Mouse (Mus musculus): ENCODE measurements around the gene Olfr878. TPM values are rescaled to one million over a fixed set of nuclear protein-coding genes. Genes with fewer than 3 reads are reported as not detected.

Gene Olfr878
- polyA plus RNA-seq (2014; fragmentation: Nextera tagmentation; extraction: Ambion mirVana), result not detected in 2 replicates

GRCm38 (mm10) chr9:37917540-37917939 is at the start of gene Olfr878:
Gene Olfr878 (plus strand): TSS chr9:37917840.
- Histone ChIP-seq H3K4me3 (ENCODE audit: low read depth, low read length) (no peak within 1 kb of the TSS), H3K27me3 (replicated peaks; ENCODE audit: control insufficient read depth, insufficient read depth, low read length) (no peaks in the 10 kb centered on the region), H3K9ac (ENCODE audit: low read depth, low read length) (no peak within 1 kb of the TSS), H3K27ac (ENCODE audit: low read depth, low read length) (no peak within 1 kb of the TSS), H3K4me1 (replicated peaks; ENCODE audit: control insufficient read depth, insufficient read depth, low read length) (no peaks in the 10 kb centered on the region), H3K36me3 (ENCODE audit: control insufficient read depth, insufficient read depth, low read length) (no peaks in the 10 kb centered on the region), H3K4me2 (no peak within 1 kb of the TSS), H3K9me3 (ENCODE audit: control insufficient read depth, low read length) (no peaks in the 10 kb centered on the region)
- DNase-seq (ENCODE audit: low spot score) (no peak), ATAC-seq (replicated peaks; ENCODE audit: low FRiP score) (no peak)
- 72% methylated on average over 2 of the region's 2 CpGs for WGBS

- no peak for DNase-seq (ENCODE audit: low spot score)
- Histone ChIP-seq H3K36me3 (ENCODE audit: control insufficient read depth, insufficient read depth, low read length) (no peaks in the 10 kb centered on the region), H3K9me3 (ENCODE audit: control insufficient read depth, low read length) (no peaks in the 10 kb centered on the region), H3K27me3 (replicated peaks; ENCODE audit: control insufficient read depth, insufficient read depth, low read length) (no peaks in the 10 kb centered on the region), H3K4me3 (ENCODE audit: low read depth, low read length) (no peak overlapping the region), H3K27ac (ENCODE audit: low read depth, low read length) (no peak overlapping the region), H3K9ac (ENCODE audit: low read depth, low read length) (no peak overlapping the region), H3K4me2 (no peak overlapping the region), H3K4me1 (replicated peaks; ENCODE audit: control insufficient read depth, insufficient read depth, low read length) (no peaks in the 10 kb centered on the region)
- 41% methylated on average over 1 of the region's 1 CpGs for WGBS
- ATAC-seq (replicated peaks; ENCODE audit: low FRiP score), result no peak
Measured at GRCm38 (mm10) chr9:37870246-37870645, 47.4 kb upstream of the Olfr878 start.

- WGBS, result 63% methylated on average over 1 of the region's 1 CpGs
- H3K4me2 ChIP-seq, result no peak overlapping the region
Measured at GRCm38 (mm10) chr9:37871097-37871496, 46.5 kb upstream of the Olfr878 start.

GRCm38 (mm10) chr9:37871536-37871935 is 46.1 kb upstream of the Olfr878 start:
- Histone ChIP-seq H3K36me3 (ENCODE audit: control insufficient read depth, insufficient read depth, low read length) (no peaks in the 10 kb centered on the region), H3K9me3 (ENCODE audit: control insufficient read depth, low read length) (no peaks in the 10 kb centered on the region), H3K4me1 (replicated peaks; ENCODE audit: control insufficient read depth, insufficient read depth, low read length) (no peaks in the 10 kb centered on the region), H3K4me3 (ENCODE audit: low read depth, low read length) (no peak overlapping the region), H3K27me3 (replicated peaks; ENCODE audit: control insufficient read depth, insufficient read depth, low read length) (no peaks in the 10 kb centered on the region), H3K9ac (ENCODE audit: low read depth, low read length) (no peak overlapping the region), H3K27ac (ENCODE audit: low read depth, low read length) (no peak overlapping the region), H3K4me2 (no peak overlapping the region)
- ATAC-seq (replicated peaks; ENCODE audit: low FRiP score), result no peak
- DNase-seq (ENCODE audit: low spot score), result no peak
- 37% methylated on average over 1 of the region's 1 CpGs for WGBS

More at GRCm38 (mm10) chr9:37871097-37871496, 46.5 kb upstream of the Olfr878 start:
- DNase-seq (ENCODE audit: low spot score) (no peak), ATAC-seq (replicated peaks; ENCODE audit: low FRiP score) (no peak)
- no peak overlapping the region for H3K4me3 ChIP-seq (ENCODE audit: low read depth, low read length)
- no peaks in the 10 kb centered on the region for H3K27me3 ChIP-seq (replicated peaks; ENCODE audit: control insufficient read depth, insufficient read depth, low read length)
- no peak overlapping the region for H3K9ac ChIP-seq (ENCODE audit: low read depth, low read length)
- no peaks in the 10 kb centered on the region for H3K36me3 ChIP-seq (ENCODE audit: control insufficient read depth, insufficient read depth, low read length)
- H3K4me1 ChIP-seq (replicated peaks; ENCODE audit: control insufficient read depth, insufficient read depth, low read length), result no peaks in the 10 kb centered on the region
- no peaks in the 10 kb centered on the region for H3K9me3 ChIP-seq (ENCODE audit: control insufficient read depth, low read length)
- no peak overlapping the region for H3K27ac ChIP-seq (ENCODE audit: low read depth, low read length)

GRCm38 (mm10) chr9:37890960-37891359 is 26.7 kb upstream of the Olfr878 start:
- Histone ChIP-seq H3K27me3 (replicated peaks; ENCODE audit: control insufficient read depth, insufficient read depth, low read length) (no peaks in the 10 kb centered on the region), H3K4me1 (replicated peaks; ENCODE audit: control insufficient read depth, insufficient read depth, low read length) (no peaks in the 10 kb centered on the region), H3K9me3 (ENCODE audit: control insufficient read depth, low read length) (no peaks in the 10 kb centered on the region), H3K36me3 (ENCODE audit: control insufficient read depth, insufficient read depth, low read length) (no peaks in the 10 kb centered on the region), H3K27ac (ENCODE audit: low read depth, low read length) (no peak overlapping the region), H3K4me3 (ENCODE audit: low read depth, low read length) (no peak overlapping the region), H3K4me2 (no peak overlapping the region), H3K9ac (ENCODE audit: low read depth, low read length) (no peak overlapping the region)
- ATAC-seq (replicated peaks; ENCODE audit: low FRiP score) (no peak), DNase-seq (ENCODE audit: low spot score) (no peak)
- WGBS, result 33% methylated on average over 2 of the region's 2 CpGs

- ATAC-seq (replicated peaks; ENCODE audit: low FRiP score) (no peak), DNase-seq (ENCODE audit: low spot score) (no peak)
- Histone ChIP-seq H3K27ac (ENCODE audit: low read depth, low read length) (no peak within 1 kb of the TSS), H3K36me3 (ENCODE audit: control insufficient read depth, insufficient read depth, low read length) (no peaks in the 10 kb centered on the region), H3K4me3 (ENCODE audit: low read depth, low read length) (no peak within 1 kb of the TSS), H3K27me3 (replicated peaks; ENCODE audit: control insufficient read depth, insufficient read depth, low read length) (no peaks in the 10 kb centered on the region), H3K4me2 (no peak within 1 kb of the TSS), H3K4me1 (replicated peaks; ENCODE audit: control insufficient read depth, insufficient read depth, low read length) (no peaks in the 10 kb centered on the region), H3K9me3 (ENCODE audit: control insufficient read depth, low read length) (no peaks in the 10 kb centered on the region), H3K9ac (ENCODE audit: low read depth, low read length) (no peak within 1 kb of the TSS)
- 39% methylated on average over 2 of the region's 2 CpGs for WGBS
Measured at GRCm38 (mm10) chr9:37896661-37897060, 21.0 kb upstream of the Olfr878 start, which contains the start of gene Olfr145. Gene Olfr145 (plus strand): TSS chr9:37896724.

GRCm38 (mm10) chr9:37905555-37905954 is 12.1 kb upstream of the Olfr878 start:
- H3K9ac ChIP-seq (ENCODE audit: low read depth, low read length), result no peak overlapping the region
- H3K27ac ChIP-seq (ENCODE audit: low read depth, low read length), result no peak overlapping the region
- no peaks in the 10 kb centered on the region for H3K9me3 ChIP-seq (ENCODE audit: control insufficient read depth, low read length)
- WGBS, result 58% methylated on average over 3 of the region's 3 CpGs
- no peaks in the 10 kb centered on the region for H3K36me3 ChIP-seq (ENCODE audit: control insufficient read depth, insufficient read depth, low read length)
- H3K4me1 ChIP-seq (replicated peaks; ENCODE audit: control insufficient read depth, insufficient read depth, low read length), result no peaks in the 10 kb centered on the region
- no peaks in the 10 kb centered on the region for H3K27me3 ChIP-seq (replicated peaks; ENCODE audit: control insufficient read depth, insufficient read depth, low read length)
- no peak overlapping the region for H3K4me3 ChIP-seq (ENCODE audit: low read depth, low read length)
- ATAC-seq (replicated peaks; ENCODE audit: low FRiP score) (no peak), DNase-seq (ENCODE audit: low spot score) (no peak)
- no peak overlapping the region for H3K4me2 ChIP-seq

- no peak overlapping the region for H3K4me3 ChIP-seq (ENCODE audit: low read depth, low read length)
- ATAC-seq (replicated peaks; ENCODE audit: low FRiP score), result no peak
Measured at GRCm38 (mm10) chr9:37918018-37918417, 378 bp downstream of the Olfr878 start.

GRCm38 (mm10) chr9:37924194-37924593 is 6.6 kb downstream of the Olfr878 start:
- WGBS, result 86% methylated on average over 5 of the region's 5 CpGs
- Histone ChIP-seq H3K9ac (ENCODE audit: low read depth, low read length) (no peak overlapping the region), H3K27ac (ENCODE audit: low read depth, low read length) (no peak overlapping the region), H3K9me3 (ENCODE audit: control insufficient read depth, low read length) (no peaks in the 10 kb centered on the region), H3K4me2 (no peak overlapping the region), H3K4me1 (replicated peaks; ENCODE audit: control insufficient read depth, insufficient read depth, low read length) (no peaks in the 10 kb centered on the region), H3K27me3 (replicated peaks; ENCODE audit: control insufficient read depth, insufficient read depth, low read length) (no peaks in the 10 kb centered on the region), H3K36me3 (ENCODE audit: control insufficient read depth, insufficient read depth, low read length) (no peaks in the 10 kb centered on the region), H3K4me3 (ENCODE audit: low read depth, low read length) (no peak overlapping the region)
- ATAC-seq (replicated peaks; ENCODE audit: low FRiP score) (no peak), DNase-seq (ENCODE audit: low spot score) (no peak)

More at GRCm38 (mm10) chr9:37918018-37918417, 378 bp downstream of the Olfr878 start:
- H3K9me3 ChIP-seq (ENCODE audit: control insufficient read depth, low read length), result no peaks in the 10 kb centered on the region
- H3K36me3 ChIP-seq (ENCODE audit: control insufficient read depth, insufficient read depth, low read length), result no peaks in the 10 kb centered on the region
- DNase-seq (ENCODE audit: low spot score), result no peak
- 38% methylated on average over 1 of the region's 1 CpGs for WGBS
- H3K9ac ChIP-seq (ENCODE audit: low read depth, low read length), result no peak overlapping the region
- H3K27ac ChIP-seq (ENCODE audit: low read depth, low read length), result no peak overlapping the region
- no peaks in the 10 kb centered on the region for H3K4me1 ChIP-seq (replicated peaks; ENCODE audit: control insufficient read depth, insufficient read depth, low read length)
- no peaks in the 10 kb centered on the region for H3K27me3 ChIP-seq (replicated peaks; ENCODE audit: control insufficient read depth, insufficient read depth, low read length)
- no peak overlapping the region for H3K4me2 ChIP-seq
